Mouse (Mus musculus): ENCODE data around the gene Gm19426.

The Gm19426 gene

DNA sequence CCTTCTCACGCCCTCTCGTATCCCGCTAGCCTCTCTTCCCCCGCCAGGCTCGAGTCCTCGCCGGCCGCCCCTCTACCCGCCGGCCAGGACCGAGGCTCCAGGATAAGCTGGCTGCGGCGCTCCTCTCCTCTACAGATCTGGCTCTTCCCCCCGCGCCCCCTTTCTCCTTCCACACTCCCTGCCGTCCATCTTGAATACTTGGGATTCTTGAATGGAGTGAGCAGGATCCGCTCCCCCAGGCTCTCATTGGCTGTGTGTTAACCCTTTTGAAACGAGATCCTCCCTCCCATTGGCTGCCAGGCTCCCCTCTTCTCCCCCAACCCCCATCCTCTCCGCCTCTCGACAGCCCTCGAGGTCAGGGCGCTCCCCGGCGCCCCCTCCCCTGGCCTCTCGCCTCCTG is at the start of gene Gm19426:
Gene Gm19426 (minus strand): TSS at position 95 of the 400 bp plus-strand sequence.
- DNase-seq (ENCODE audit: low spot score): no peak

DNA sequence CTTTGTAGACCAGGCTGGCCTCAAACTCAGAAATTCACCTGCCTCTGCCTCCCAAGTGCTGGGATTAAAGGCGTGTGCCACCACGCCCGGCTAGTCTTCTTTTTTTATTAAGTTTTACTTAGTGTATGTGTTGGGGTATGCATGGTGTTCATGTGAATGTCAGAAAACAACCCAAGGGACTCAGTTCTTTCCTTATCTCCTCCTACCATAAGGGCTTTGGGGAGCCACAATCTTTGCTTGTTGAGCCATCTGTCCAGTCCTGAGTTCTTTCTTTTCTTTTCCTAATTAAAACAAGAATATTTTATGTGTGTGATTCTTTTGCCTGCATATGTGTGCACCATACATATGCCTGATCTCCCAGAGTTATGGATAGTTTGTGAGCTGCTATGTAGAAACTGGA is 49.7 kb upstream of the Gm19426 start:
- no peak for DNase-seq (ENCODE audit: low spot score)

DNA sequence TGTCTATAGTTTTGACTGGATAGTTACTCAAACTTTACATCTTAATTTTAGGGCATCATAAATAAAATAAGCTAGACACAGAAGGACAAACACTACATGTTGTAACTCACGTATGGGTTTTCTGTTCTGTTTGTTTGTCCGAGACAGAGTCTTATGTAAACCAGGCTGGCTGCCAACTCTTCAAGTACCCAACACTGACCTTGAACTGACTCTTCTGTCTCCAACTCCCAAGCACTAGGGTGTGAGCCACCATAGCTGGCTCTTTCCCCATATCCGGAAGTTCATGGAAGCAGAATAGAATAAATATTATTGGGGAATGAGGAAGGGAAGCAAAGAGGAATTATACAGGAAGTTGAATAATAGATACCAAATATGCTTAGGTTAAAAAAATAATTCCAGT is 49.1 kb upstream of the Gm19426 start:
- no peak for DNase-seq (ENCODE audit: low spot score)

DNA sequence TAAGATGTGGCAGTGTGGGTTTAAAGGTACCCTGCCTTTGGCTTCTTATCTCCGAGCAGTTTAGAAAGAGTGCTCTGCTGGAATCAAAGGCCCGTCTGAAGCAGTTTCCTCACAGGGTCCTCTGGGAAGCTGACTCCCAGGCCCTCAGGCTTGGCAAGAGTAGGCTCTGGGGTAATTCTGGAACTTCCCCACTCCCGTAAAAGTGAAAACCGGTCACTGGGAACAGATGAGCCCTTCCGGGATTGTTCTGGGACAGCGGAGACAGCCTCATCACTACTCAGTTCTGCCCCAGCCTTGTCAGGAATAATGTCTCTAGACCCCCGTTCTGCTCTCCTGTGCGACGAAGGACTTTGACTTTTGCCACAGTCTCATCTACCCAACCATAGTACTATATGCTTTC is 47.0 kb upstream of the Gm19426 start:
- no peak for DNase-seq (ENCODE audit: low spot score)

DNA sequence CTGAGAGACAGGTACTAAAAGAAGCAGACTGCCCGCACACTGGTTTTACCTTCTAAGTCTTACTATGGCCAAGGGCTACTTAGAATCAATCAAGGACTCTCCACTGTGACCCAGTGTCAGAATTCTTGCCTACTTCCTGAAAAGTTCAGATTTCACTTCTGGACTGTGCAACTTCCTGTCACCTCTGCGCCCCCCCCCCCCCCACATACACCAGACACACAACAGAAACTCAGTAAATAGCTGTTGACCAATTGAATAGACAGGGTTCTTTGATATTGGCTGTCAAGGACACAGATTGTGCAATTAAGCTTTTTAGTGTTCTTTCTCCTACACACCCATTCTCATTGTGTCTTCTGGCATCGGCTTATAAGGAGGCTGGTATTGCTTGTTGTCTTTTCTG is 44.9 kb upstream of the Gm19426 start:
- no peak for DNase-seq (ENCODE audit: low spot score)

DNA sequence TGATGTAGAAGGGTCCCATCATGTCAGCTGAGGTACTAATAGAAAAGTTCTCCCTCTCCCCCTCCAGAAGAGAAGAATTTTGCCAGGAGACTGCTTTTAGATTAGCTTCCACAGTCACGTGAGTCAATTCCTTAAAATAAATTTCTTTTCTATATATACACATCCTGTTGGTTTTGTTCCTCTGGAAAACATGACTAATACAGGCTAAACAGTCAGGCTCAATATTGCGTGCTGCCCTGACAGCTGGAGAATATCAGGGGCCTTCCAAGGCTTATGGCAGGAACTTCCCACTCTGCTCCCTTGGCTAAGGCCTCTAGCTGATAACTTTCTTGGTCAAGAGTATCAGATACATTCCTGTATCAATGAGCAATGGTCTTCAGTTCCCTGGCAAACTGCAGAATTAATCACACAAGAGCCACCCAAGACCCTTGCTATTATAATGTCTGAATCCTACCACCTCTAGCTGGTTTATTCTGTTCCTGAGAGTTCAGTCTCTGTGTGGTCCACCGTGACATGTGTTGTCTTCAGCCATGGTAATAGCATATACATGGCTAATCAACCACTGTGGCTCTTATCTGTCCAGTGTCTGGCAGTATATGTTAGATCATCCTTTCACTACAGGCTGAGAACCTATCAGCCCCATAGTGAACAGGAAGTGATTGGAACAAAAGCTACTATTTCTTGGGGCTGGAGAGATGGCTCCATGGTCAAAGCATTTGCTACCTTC is 40.5 kb upstream of the Gm19426 start:
- no peak for DNase-seq (ENCODE audit: low spot score)

DNA sequence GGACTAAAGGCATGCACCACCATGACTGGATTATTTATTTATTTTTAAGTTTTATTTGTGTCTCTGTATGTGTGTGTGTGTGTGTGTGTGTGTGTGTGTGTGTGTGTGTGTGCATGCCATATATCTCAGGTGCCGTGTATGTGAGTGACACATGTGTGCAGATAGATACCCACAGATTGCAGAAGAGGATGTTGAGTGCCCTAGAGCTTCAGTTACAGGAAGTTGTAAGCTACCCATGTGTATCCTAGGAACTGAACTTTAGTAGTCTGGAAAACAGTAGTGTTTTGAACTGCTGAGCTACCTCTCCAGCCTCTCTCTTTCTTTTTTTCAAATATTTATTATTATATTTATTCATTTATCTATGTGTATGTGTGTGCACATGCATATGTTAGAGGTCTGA is 39.9 kb upstream of the Gm19426 start:
- DNase-seq (ENCODE audit: low spot score): no peak

DNA sequence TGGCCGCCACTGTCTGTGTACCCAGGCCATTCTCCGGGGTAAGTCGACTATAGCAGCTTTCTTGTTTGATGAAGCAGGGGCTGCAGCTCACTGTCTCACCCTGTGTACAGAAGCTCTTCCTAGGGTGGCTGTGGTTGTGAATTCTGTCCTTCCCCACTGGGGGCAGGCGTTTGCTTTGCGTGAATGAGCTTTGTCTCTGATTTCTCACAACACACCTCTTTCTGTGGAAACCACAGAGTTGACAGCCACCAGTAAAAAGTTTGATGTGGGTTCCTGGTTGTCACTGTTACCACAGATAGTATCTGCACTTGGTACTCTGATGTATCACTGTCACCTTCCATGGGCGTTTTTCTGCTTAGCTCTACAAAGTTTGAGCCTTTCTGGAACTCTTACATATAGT is 35.8 kb upstream of the Gm19426 start:
- no peak for DNase-seq (ENCODE audit: low spot score)

DNA sequence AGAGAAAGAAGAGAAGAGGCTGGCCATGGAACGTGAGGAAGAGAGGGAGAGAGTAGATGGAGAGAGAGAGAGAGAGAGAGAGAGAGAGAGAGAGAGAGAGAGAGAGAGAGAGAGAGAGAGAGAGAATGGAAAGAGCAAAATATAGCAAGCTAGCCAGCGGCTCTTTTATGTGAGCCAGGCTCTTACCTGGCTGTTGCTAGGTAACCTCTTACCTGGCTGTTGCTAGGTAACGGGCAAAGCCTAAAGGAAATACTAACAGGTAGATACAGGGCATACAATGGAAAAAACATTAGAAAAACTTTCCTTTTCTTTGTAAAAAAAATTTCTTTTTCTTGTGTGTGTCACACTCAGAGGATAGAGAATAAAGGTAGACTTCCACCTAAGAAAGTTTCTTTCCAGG is 34.3 kb upstream of the Gm19426 start:
- DNase-seq (ENCODE audit: low spot score): no peak

DNA sequence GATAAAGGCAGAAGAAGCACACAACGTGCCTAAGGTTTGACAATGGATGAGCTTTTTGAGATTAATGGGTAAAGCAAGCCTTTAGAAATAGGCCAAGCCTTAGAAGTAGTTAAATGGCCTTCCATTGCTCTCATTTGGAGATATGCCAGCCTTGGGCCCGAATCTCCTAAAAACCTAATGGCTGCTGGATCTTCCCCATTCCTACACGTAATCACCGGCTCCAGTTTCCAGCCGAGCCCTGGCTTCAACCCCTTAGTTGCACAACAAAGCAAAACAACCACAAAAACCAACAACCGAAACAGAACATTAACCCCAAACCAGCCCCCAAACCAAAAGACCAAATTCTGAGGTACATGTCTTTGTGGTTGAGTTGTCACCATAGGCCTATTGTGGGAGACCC is 32.2 kb upstream of the Gm19426 start:
- no peak for DNase-seq (ENCODE audit: low spot score)

DNA sequence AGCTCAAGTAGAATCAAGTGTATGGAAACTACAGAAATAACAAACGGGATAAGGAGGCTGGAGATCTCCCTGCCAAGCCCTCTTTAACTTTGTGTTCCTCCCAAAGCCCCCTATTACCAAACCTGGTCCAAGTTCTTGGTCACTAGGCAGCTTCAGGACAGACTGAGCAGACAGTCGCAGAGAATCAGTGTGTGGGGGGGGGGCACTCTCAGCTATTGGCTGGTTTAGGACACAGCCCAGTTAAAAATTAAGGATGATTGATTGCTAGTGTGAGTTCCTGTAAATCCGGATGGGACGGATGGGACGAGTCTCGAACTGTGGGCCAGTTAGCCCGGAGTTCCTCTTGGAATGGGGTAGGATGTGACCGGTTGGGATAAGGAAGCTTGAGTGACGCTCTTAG is 31.8 kb upstream of the Gm19426 start, which contains the start of gene Serping1:
Gene Serping1 (minus strand): TSS at position 204 of the 400 bp plus-strand sequence.
- no peak for DNase-seq (ENCODE audit: low spot score)

DNA sequence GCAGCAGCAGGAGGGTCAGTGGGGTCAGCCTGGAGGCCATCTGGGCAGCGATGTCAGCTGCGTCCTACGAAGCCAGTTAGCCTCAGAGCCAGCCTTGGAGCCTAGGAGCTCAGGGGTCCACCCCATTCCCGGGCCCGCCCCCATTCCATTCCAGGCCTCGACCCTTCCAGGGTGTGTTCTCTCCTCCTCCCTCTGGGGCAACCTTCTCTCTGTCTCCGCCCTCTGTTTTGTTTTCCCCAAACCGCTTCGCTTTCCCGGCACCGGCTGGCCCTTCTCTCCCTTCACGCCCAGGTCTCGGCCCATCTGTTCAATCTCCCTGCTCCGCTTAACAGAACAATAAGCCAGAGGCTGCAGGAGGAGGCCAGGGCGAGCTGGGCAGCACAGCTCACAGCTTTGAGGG is 31.3 kb upstream of the Gm19426 start:
- no peak for DNase-seq (ENCODE audit: low spot score)

DNA sequence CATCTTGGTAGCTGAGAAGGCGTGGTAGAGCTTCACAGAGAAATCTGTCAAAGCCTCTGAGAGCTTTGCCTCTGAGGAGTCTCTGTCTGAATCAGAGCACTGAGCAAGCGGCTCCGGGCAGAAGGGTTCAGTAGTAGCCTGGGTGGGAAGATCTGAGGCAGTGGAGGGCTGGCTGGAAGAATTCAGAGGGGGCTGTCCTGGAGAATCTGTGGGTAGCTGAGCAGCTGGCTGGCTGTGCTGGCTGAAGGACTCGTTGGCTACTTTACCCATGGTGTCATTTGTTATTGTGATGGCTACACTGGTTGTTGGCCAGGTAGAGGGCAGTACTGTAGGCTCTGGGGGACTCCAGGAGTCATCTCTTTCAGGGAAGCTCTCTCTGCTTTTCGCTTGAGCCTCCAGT is 29.7 kb upstream of the Gm19426 start:
- DNase-seq (ENCODE audit: low spot score): no peak

DNA sequence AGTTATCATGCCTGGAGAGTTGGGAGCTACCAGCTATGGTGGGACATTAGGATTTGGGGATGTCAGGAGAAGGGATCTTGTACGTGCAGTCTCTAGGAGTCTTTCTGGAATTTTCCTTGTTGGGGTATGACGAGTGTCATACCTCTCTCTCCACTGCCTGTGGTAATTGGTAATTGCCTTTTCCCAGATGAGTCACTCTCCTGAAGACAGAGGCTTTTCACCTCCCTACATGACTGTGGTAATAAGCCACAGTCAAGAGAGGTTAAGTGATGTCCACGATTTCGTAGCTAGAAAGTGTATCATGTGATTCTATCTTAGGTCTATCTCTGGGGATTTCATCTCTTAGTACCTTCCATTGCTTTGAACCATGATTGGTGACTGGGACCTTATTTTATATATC is 29.0 kb upstream of the Gm19426 start:
- DNase-seq (ENCODE audit: low spot score): no peak

DNA sequence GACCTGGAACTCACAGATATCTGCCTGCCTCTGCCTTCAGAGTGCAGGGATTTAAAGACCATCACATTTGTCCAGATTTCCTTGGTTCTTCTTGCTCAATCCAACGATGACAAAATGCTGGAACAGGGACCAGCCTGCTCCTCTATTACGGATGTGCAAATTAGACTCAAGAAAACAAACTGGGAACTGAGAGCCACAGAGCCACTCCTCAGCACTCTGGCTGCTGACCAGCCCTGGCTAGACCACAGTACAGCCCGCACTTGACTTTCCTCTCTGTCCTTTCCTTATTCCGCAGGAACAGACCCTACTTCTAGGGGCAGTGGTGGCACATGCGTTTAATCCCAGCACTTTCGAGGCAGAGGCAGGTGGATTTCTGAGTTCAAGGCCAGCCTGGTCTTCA is 27.0 kb upstream of the Gm19426 start:
- no peak for DNase-seq (ENCODE audit: low spot score)

DNA sequence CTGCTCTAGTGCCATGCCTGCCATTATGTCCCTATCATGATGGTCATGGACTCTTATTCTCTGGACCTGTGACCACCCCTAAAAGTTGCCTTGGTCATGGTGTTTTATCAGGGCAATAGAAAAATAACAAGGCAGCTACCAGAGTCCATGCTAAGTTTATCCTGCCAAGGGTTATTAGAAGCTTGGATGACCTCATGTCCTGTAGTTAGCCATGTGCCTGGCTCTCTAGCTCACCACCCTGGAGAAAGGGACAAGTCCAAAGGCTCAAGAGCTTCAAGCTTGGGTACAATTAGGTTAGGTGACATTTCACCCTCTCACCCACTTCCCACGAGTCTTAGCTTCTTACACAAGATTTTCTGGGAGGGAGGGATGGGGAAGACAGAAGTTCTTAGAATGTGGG is 19.4 kb upstream of the Gm19426 start:
- no peak for DNase-seq (ENCODE audit: low spot score)

DNA sequence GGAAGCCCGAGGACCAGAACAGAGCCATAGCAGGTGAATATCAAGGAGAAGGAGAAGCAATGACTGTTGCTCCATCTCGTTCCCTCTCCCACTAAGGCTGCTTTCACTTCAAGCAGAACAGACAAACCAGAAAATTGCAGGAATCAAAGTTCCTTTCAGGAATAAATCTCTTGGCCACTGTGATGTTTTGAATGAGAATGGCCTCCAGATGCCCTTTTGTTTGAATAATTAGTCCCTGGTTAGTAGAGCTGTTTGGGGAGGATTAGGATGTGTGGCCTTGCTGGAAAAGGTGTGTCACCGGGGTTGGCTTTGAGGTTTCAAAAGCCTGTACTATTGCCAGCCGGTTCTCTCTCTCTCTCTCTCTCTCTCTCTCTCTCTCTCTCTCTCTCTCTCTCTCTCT is 18.8 kb upstream of the Gm19426 start:
- DNase-seq (ENCODE audit: low spot score): no peak

DNA sequence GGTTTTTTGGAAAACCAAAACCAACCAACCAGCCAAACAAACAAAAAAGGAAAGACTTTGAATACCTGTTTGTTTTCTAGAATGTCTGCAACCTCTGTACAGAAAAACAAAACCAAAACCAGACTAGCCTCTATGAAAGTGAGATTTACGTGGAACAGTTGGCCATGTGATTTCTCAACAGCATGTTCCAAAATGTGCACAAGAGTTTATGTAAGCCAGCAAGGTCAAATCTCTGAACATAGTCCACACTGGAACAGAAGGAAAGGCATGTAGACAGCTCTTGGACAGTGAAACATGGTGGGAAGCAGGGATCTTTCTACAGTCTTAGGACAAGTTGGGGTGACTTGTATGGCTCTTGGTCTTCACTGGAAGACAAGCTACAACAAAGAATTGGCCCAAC is 18.4 kb upstream of the Gm19426 start:
- DNase-seq (ENCODE audit: low spot score): no peak

DNA sequence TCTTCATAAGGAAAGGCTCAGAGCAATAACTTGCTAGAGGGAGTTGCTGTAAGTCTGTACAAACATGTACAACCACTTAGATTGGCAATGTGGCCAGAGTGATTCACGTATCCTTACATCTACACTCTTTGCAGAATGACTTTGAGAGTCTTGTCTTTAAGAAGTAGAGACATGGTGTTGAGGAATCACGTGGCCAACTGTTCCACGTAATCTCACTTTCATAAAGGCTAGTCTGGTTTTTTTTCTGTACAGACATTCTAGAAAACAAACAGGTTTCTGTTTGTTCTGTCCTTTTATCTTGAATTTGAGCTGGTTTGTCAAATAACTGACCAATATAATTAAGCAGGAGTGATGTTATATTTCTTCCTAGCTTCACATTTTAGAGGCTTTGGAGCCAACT is 17.9 kb upstream of the Gm19426 start:
- DNase-seq (ENCODE audit: low spot score): no peak

DNA sequence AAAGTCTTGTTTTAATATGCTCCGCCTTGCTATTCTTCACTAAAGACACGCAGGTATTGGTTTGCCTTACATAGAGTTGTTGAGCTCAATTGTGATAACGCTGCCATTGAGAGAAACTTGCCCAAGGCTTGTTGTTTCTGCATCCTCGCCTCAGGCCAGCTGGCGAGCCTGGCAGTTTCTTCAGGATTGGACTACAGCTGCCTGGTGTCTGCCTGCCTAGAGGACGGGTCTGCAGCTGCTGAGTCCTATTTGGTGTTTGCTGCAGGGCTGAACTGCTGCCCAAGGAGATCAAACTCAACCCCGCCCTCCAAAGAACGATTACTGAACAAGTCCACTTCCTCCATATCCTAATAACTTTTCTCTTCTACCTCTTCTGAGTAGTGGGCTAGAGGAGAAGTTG is 17.3 kb upstream of the Gm19426 start:
- DNase-seq (ENCODE audit: low spot score): no peak

DNA sequence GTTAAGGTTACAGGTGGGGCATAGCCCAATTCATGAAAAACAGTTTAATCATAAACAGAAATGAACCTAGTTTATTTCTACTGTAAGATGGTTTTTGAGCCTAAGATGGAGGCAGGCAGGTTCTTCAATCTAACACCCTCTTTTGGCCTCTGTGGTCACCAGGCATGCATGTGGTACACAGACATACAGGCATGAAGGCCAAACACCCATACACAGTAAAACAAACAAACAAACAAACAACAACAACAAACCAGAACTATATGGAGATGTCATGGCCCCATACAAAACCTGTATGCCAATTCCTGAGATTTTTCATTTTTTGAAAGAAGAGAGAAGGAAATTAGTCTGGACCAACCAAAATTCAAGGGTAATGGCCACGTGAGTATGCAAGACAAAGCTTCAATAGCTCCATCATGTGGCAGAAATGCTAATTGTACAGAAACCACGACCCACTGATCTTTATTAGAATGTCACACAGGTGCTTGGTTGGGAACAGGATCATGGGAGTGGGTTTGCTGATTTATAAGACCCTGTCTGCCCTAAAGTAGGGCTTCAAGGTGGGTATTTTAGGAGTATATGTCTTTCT is 15.2 kb upstream of the Gm19426 start:
- peak; percentile 68 for DNase-seq (ENCODE audit: low spot score)

DNA sequence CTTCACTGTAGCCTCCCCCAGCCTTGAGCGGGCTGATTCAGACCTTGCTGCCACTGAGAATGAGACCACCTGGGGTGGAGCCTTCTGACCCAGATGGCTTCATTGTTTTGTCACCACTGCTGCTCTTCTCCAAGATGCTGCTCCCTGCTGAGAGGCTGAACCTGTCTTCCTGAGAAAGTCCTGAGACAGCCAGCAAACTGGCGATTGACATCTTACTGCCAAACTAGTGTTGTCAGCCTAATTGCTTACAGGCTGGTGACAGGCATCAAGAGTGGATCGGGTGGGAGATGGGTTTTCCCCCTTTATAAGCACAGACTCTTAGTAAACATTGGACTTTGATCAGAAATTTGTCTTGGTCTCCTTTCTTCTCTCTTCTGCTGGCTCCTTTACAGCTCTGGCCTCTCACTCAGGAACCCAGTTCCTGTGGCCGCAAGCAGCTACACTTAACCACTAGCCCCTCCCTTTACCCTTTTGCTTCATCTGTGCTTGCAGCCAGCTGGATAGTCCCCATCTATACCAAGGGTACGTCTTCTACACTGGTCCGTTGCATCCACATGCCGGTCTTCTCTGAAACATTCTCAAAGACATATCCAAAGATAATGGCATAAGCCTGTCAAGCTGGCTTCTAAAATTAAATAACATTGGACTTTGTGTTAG is 13.7 kb upstream of the Gm19426 start:
- DNase-seq (ENCODE audit: low spot score): no peak

DNA sequence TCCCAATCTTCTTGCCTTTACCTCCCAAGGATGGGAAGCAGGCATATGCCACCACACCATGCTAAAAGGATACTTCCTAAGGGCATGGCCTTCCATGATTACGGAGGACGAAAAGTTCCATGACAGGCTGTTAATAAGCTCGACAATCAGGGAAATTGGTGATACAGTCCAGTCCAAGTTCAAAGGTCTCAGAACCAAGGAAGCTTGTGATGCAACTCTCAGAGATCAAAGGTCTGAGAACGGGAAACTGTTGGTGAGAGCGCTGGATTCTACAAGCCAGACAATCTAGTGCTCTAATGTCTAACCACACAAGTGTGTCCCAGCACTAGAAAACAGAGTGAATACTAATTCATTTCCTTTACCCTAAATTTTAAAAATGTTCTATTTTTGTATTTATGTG is 12.8 kb upstream of the Gm19426 start:
- DNase-seq (ENCODE audit: low spot score): no peak

DNA sequence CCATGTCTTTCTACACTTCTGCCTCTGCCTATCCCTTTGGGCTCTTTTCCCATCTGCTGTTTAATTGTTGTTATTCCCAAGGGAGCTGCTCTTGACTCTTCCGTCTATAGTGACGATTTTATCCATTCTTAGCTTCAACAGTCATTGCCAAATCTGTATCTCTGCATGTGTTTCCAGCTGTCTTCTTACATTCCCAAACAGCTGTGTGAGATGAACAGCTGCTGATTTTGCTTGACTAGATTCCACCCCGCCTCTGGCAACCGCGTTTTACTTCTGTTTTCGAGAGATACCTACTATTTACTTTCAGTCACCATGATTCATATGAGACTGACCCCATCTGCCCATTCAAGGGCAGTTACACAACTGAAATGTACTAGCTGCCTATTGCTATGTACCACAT is 6.7 kb upstream of the Gm19426 start:
- DNase-seq (ENCODE audit: low spot score): no peak

Measured in layer of hippocampus, adult 9-10 months (tissue).